Mouse (Mus musculus): ENCODE measurements around the gene Dpp3.

GRCm38 (mm10) chr19:4876755-4877154, 51.3 kb downstream of the Dpp3 start:
- TF ChIP-seq CTCF (IDR thresholded peaks at IDR 0.05; ENCODE audit: low read depth, low read length) = no peak
- no peak for TF ChIP-seq POLR2A (IDR thresholded peaks at IDR 0.05; ENCODE audit: extremely low read depth, insufficient read depth, low read length)
